Mouse (Mus musculus) kidney, embryonic 14.5 days (tissue): ENCODE data around the gene Pitpnc1. TPM values are rescaled to one million over a fixed set of nuclear protein-coding genes. Genes with fewer than 3 reads are reported as not detected.

Source experiments
- ATAC-seq: fragments of 200-750 bp; cut with Nextera tagmentation; 2 replicates; pipeline ENCODE4 v1.8.0; 2017; ENCODE audit warnings: moderate number of reproducible peaks, mild to moderate bottlenecking, moderate TSS enrichment, moderate library complexity; ENCODE audit not compliant: low FRiP score, low TSS enrichment
- H3K27ac ChIP-seq: fragments of 300-500 bp; sonication (generic); 2 replicates; pipeline ENCODE4 v1.5.1; 2014; ENCODE audit warnings: low read depth, mild to moderate bottlenecking, low read length, moderate library complexity, mixed read lengths
- H3K27me3 ChIP-seq: fragments of 300-500 bp; sonication (generic); 2 replicates; pipeline ENCODE4 v1.6.1; 2014; ENCODE audit warnings: mild to moderate bottlenecking, low read length; ENCODE audit not compliant: control insufficient read depth, insufficient read depth
- H3K36me3 ChIP-seq: fragments of 300-500 bp; sonication (generic); 2 replicates; pipeline ENCODE4 v1.6.1; 2014; ENCODE audit warnings: low read length, mixed read lengths; ENCODE audit not compliant: control insufficient read depth, insufficient read depth
- H3K4me1 ChIP-seq: fragments of 300-500 bp; sonication (generic); 2 replicates; pipeline ENCODE4 v1.6.1; 2014; ENCODE audit warnings: low read length, mixed read lengths; ENCODE audit not compliant: control insufficient read depth, insufficient read depth
- H3K4me2 ChIP-seq: fragments of 300-500 bp; sonication (generic); replicated peaks from 2 replicates; pipeline ENCODE4 v1.6.1; 2014; ENCODE audit warnings: low read depth, mild to moderate bottlenecking, low read length
- H3K4me3 ChIP-seq: fragments of 300-500 bp; sonication (generic); 2 replicates; pipeline ENCODE4 v1.5.1; 2014; ENCODE audit warnings: mild to moderate bottlenecking, low read length
- H3K9ac ChIP-seq: fragments of 300-500 bp; sonication (generic); 2 replicates; pipeline ENCODE4 v1.6.1; 2014; ENCODE audit warnings: low read depth, mild to moderate bottlenecking, low read length, moderate library complexity
- H3K9me3 ChIP-seq: fragments of 300-500 bp; sonication (generic); 2 replicates; pipeline ENCODE4 v1.6.1; 2016; ENCODE audit warnings: low read length; ENCODE audit not compliant: control insufficient read depth
- WGBS: fragments of 180-500 bp; shearing (Covaris S2); extraction: QIAGEN DNeasy Blood & Tissue Kit; methylation state at CpG from one replicate; pipeline ENCODE4 v1.1.7; 2014; 5-methylcytosine and 5-hydroxymethylcytosine counted together
- polyA plus RNA-seq: library from polyadenylated mRNA; unstranded; fragments of >200 nt; fragmentation: Nextera tagmentation; extraction: Ambion mirVana; gene quantifications from 2 replicates; pipeline ENCODE4 v1.2.1, GENCODE M21; 2014

The Pitpnc1 gene
- polyA plus RNA-seq, 1 experiment from 2014 or later = 19.4 TPM

DNA sequence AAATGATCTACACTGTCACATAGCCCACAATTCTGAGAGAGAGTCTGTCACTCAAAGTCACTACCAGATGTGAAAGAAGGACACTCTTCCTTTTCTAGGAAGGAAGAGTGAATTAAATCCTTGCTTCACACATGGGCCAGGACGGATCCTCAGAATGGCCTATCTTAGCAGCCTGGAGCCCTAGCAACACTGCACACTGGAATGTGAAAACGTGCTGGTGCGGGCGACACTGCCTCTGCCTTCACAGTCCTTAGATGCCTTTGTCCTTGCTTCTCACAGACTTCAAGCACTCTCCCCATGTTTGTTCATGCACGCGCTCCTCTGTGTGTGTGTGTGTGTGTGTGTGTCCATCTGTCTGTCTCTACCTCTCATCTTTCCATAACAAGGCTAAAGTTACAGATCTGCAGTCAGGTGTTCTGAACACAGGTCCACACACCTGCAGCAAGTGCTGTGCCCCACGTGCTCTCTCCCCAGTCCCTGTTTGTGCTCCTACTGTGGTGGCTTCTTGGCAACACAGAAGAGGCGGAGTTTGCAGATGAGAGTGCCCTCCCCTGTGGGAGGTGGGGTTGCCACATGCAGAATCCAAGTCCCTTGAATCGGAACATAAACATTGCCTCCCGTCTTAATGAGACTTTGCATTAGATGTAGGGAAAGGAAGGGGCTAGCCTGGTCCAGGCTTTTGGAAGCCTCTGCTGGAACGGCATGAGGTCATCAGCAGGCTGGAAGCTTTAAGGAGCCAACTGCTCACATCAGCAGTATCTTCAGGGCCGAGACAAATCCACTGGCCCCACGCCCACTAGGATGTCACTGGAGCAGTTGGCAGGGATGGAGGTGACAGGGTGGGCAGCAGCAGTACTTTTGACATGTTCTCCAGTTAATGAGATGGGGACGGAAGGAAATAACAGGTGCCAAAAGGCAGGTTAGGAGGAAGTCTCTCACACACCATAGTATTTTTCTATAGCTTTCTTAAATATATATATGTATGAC lies 144.5 kb downstream of the Pitpnc1 start:
- peak; percentile 55; the same call in 1 of the 2 replicates for ATAC-seq

DNA sequence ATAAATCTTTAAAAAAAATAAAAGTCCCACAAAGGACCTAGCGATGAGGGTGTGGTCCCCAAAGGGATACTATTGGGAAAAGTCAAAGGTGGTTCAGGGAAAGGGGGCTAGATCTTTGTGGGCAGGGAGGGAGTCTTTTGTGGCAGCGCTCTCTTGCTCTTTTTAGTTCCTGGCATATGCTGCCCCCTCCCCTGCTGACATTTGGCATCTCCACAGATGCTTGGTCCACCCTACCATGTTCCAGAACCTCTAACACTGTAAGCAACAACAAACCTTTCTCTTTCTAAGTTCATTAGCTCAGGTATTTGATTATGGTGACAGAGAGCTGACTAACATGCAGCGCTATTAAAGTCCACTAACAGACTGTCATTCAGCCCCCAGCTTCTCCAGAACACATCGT lies 145.3 kb downstream of the Pitpnc1 start:
- no peaks in the 10 kb centered on the region for H3K27me3 ChIP-seq
- H3K4me1 ChIP-seq = no peaks in the 10 kb centered on the region
- H3K36me3 ChIP-seq = no peaks in the 10 kb centered on the region
- H3K27ac ChIP-seq = no peak overlapping the region
- WGBS = 92% methylated on average over 4 of the region's 4 CpGs
- H3K4me3 ChIP-seq = no peak overlapping the region
- H3K9me3 ChIP-seq = no peaks in the 10 kb centered on the region
- no peak overlapping the region for H3K4me2 ChIP-seq
- no peak for ATAC-seq
- H3K9ac ChIP-seq = no peak overlapping the region

More for the DNA sequence above, 144.5 kb downstream of the Pitpnc1 start:
- no peaks in the 10 kb centered on the region for H3K9me3 ChIP-seq
- H3K9ac ChIP-seq = no peak overlapping the region
- H3K4me2 ChIP-seq = no peak overlapping the region
- H3K4me3 ChIP-seq = no peak overlapping the region
- WGBS = 54% methylated on average over 14 of the region's 14 CpGs
- H3K36me3 ChIP-seq = no peaks in the 10 kb centered on the region
- H3K27ac ChIP-seq = no peak overlapping the region
- no peaks in the 10 kb centered on the region for H3K4me1 ChIP-seq
- no peaks in the 10 kb centered on the region for H3K27me3 ChIP-seq

DNA sequence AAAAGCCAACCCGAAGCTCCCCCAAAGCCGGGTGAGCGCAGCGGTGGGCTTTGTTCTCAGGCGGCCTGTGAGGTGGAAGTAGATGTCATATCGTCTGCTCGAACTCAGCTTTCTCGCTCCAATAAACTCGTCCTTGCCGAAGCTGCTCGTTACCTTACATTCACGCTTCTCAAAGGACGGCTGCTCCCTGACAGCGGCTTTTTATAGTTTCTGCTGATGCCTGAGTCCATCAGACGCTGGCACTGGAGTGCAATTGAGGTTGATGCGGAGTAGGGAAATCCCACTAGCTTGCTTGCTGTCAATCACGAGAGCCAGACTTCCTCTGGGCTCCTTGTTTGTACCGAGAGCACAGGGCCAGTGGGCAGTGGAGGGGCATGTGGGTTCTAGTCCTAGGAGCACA lies 147.3 kb downstream of the Pitpnc1 start:
- Histone ChIP-seq H3K27me3 (no peaks in the 10 kb centered on the region), H3K9me3 (no peaks in the 10 kb centered on the region), H3K4me2 (no peak overlapping the region), H3K9ac (no peak overlapping the region), H3K4me3 (no peak overlapping the region), H3K27ac (no peak overlapping the region), H3K36me3 (no peaks in the 10 kb centered on the region), H3K4me1 (0 out of 2 replicates have a peak, but pooled peaks cover under 1% of the 10 kb centered on the region)
- ATAC-seq = no peak
- 69% methylated on average over 18 of the region's 18 CpGs for WGBS

DNA sequence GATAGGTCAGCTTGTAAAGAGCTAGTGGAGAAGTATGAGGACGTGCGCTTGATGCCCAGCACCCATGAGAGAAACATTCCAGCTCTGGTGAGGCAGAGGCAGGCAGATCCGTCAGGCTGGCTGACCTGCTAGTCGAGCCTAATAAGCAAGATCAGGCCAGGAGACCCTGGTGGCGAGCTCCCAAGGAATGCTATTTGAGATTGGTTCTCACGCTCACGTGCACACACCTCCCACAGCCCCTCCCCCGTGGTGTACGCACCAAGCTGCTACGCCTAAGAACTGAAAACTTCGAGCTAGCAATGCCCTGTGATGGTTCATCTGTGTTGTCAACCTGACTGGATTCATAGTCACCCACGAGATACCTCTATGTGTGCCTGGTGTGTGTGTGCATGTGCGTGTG lies 148.3 kb downstream of the Pitpnc1 start:
- Histone ChIP-seq H3K9me3 (no peaks in the 10 kb centered on the region), H3K4me2 (no peak overlapping the region), H3K4me1 (0 out of 2 replicates have a peak, but pooled peaks cover 3% of the 10 kb centered on the region), H3K9ac (no peak overlapping the region), H3K4me3 (no peak overlapping the region), H3K27me3 (no peaks in the 10 kb centered on the region), H3K27ac (no peak overlapping the region), H3K36me3 (no peaks in the 10 kb centered on the region)
- no peak for ATAC-seq
- WGBS = 91% methylated on average over 13 of the region's 13 CpGs

DNA sequence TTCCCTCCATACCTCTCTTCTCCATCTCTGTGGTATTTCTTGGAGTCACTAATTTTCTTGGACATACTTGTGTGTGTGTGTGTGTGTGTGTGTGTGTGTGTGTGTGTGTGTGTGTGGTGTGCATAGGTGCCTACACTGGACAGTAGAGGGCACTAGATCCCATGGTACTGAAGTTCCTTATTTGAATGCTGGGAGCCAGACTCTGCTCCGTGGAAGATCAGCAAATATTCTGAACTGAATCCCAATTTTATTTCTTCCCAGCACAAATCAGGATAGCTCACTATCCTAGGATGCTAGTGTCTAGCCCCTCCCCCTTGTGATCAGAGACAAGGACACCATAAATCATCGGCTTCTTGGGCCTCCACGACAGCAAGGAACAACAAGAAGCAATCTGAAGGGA lies 148.7 kb downstream of the Pitpnc1 start:
- no peaks in the 10 kb centered on the region for H3K9me3 ChIP-seq
- 94% methylated on average over 3 of the region's 3 CpGs for WGBS
- no peak overlapping the region for H3K9ac ChIP-seq
- H3K4me2 ChIP-seq = no peak overlapping the region
- H3K36me3 ChIP-seq = no peaks in the 10 kb centered on the region
- H3K27me3 ChIP-seq = no peaks in the 10 kb centered on the region
- no peak for ATAC-seq
- H3K4me1 ChIP-seq = 0 out of 2 replicates have a peak, but pooled peaks cover 3% of the 10 kb centered on the region
- no peak overlapping the region for H3K4me3 ChIP-seq
- H3K27ac ChIP-seq = no peak overlapping the region

DNA sequence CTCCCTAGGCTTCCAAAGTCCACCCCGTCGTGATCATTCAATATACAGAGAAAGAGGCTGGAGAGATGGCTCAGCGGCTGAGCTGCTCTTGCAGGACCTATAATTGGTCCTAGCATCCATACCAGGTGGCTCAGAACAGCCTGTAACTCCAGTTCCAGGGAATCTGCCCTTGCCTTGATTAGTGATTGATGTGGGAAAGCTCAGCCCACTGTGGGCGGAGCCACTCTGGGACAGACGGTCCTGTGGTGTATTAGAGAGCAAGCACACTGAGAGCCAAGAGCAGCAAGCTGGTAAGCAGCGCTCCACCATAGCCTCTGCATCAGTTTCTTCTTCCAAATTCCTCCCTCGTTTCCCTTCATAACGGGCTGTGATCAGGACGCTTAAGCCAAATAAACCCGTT lies 150.6 kb downstream of the Pitpnc1 start:
- 55% methylated on average over 10 of the region's 10 CpGs for WGBS
- Histone ChIP-seq H3K9me3 (no peaks in the 10 kb centered on the region), H3K4me2 (no peak overlapping the region), H3K27me3 (no peaks in the 10 kb centered on the region), H3K9ac (no peak overlapping the region), H3K4me1 (0 out of 2 replicates have a peak, but pooled peaks cover 3% of the 10 kb centered on the region), H3K36me3 (no peaks in the 10 kb centered on the region), H3K4me3 (no peak overlapping the region), H3K27ac (no peak overlapping the region)
- no peak for ATAC-seq

DNA sequence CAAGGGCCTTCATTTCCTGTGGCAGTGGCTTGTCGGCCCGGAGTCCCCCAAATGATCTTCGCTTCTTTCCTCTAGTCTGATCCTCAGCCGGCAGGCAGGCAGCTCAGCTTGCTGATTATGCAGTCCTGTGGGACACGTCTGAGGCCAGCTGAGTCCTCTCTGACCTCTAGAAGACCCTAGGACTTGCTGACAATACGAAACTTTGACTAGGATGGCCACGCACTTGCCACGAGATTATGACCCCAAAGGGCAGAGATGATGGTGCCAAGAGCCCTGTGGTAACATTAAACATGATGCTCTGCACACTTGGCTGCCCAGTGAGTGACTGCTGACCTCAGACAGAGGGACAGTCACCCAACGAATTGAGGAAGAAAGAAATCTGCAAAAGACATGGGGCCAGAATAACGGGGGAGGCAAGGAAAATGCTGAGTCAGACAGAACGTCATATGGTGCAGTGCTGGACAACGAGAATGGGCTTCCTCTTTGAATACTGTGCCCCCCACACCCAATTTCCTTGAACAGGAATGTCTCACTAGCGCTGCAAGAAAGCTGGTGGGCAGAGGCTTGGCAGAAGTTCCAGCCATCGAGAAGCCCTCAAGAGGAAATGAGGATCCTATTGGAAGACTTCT lies 152.7 kb downstream of the Pitpnc1 start:
- ATAC-seq = no peak
- no peak overlapping the region for H3K4me3 ChIP-seq
- H3K9ac ChIP-seq = no peak overlapping the region
- H3K27ac ChIP-seq = no peak overlapping the region
- no peaks in the 10 kb centered on the region for H3K27me3 ChIP-seq
- no peaks in the 10 kb centered on the region for H3K36me3 ChIP-seq
- H3K4me2 ChIP-seq = no peak overlapping the region
- H3K4me1 ChIP-seq = 0 out of 2 replicates have a peak, but pooled peaks cover 3% of the 10 kb centered on the region
- 44% methylated on average over 14 of the region's 14 CpGs for WGBS
- no peaks in the 10 kb centered on the region for H3K9me3 ChIP-seq

DNA sequence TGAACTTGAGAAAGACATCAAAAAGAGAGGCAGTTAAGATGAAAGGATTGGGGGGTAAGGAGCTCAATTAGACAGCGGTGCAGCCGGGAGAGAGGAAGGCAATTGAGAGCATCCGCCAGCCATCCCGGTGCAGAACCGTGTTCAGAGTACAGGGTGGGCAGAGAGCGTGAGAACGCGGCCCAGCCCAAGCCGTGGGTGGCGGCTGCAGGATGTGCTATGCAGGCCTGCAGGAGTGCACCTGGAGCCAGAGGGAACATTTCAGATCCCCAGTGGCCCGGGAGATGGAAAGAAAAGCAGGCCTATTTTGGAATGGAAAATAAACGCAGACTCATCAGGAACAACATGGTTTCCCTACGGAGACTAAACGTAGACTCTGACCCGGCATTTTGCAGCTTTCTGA lies 155.0 kb downstream of the Pitpnc1 start:
- 76% methylated on average over 15 of the region's 15 CpGs for whole genome bisulfite sequencing
- no peak overlapping the region for H3K9ac ChIP-seq
- no peak overlapping the region for H3K27ac ChIP-seq
- no peaks in the 10 kb centered on the region for H3K27me3 ChIP-seq
- H3K4me2 ChIP-seq = no peak overlapping the region
- H3K36me3 ChIP-seq = no peaks in the 10 kb centered on the region
- H3K4me1 ChIP-seq = 0 out of 2 replicates have a peak, but pooled peaks cover 3% of the 10 kb centered on the region
- H3K9me3 ChIP-seq = no peaks in the 10 kb centered on the region
- ATAC-seq = no peak
- no peak overlapping the region for H3K4me3 ChIP-seq
